Mouse (Mus musculus): ENCODE results near the gene Grid1.

Gene Grid1

GRCm38 (mm10) chr14:35374374-35374773 lies 554.5 kb downstream of the Grid1 start:
- DNase-seq (ENCODE audit: extremely low spot score, low spot score), result no peak

GRCm38 (mm10) chr14:35393591-35393990 lies 573.7 kb downstream of the Grid1 start:
- no peak for DNase-seq (ENCODE audit: extremely low spot score, low spot score)

GRCm38 (mm10) chr14:35404249-35404908 lies 584.5 kb downstream of the Grid1 start:
- no peak for DNase-seq (ENCODE audit: extremely low spot score, low spot score)

GRCm38 (mm10) chr14:35430259-35430658 lies 610.4 kb downstream of the Grid1 start:
- DNase-seq (ENCODE audit: extremely low spot score, low spot score), result no peak

GRCm38 (mm10) chr14:35453702-35454101 lies 633.8 kb downstream of the Grid1 start:
- no peak for DNase-seq (ENCODE audit: extremely low spot score, low spot score)

GRCm38 (mm10) chr14:35468254-35468653 lies 648.3 kb downstream of the Grid1 start:
- no peak for DNase-seq (ENCODE audit: extremely low spot score, low spot score)

GRCm38 (mm10) chr14:35486017-35486416 lies 666.1 kb downstream of the Grid1 start:
- DNase-seq (ENCODE audit: extremely low spot score, low spot score), result no peak

- DNase-seq (ENCODE audit: extremely low spot score, low spot score), result no peak
Measured at GRCm38 (mm10) chr14:35502324-35502723, 682.4 kb downstream of the Grid1 start.

- no peak for DNase-seq (ENCODE audit: extremely low spot score, low spot score)
Measured at GRCm38 (mm10) chr14:35519402-35519801, 699.5 kb downstream of the Grid1 start.

- DNase-seq (ENCODE audit: extremely low spot score, low spot score), result no peak
Measured at GRCm38 (mm10) chr14:35538835-35539234, 718.9 kb downstream of the Grid1 start.

GRCm38 (mm10) chr14:35541254-35541991 lies 721.5 kb downstream of the Grid1 start:
- DNase-seq (ENCODE audit: extremely low spot score, low spot score), result no peak

GRCm38 (mm10) chr14:35541992-35542380 lies 722.1 kb downstream of the Grid1 start:
- no peak for DNase-seq (ENCODE audit: extremely low spot score, low spot score)

- DNase-seq (ENCODE audit: extremely low spot score, low spot score), result no peak
Measured at GRCm38 (mm10) chr14:35554288-35554687, 734.4 kb downstream of the Grid1 start.

- no peak for DNase-seq (ENCODE audit: extremely low spot score, low spot score)
Measured at GRCm38 (mm10) chr14:35561244-35561893, 741.5 kb downstream of the Grid1 start.

GRCm38 (mm10) chr14:35572991-35573502 lies 753.1 kb downstream of the Grid1 start:
- no peak for DNase-seq (ENCODE audit: extremely low spot score, low spot score)

GRCm38 (mm10) chr14:35574489-35574888 lies 754.6 kb downstream of the Grid1 start:
- no peak for DNase-seq (ENCODE audit: extremely low spot score, low spot score)

- no peak for DNase-seq (ENCODE audit: extremely low spot score, low spot score)
Measured at GRCm38 (mm10) chr14:35575285-35575684, 755.4 kb downstream of the Grid1 start.

GRCm38 (mm10) chr14:35625749-35626148 lies 805.8 kb downstream of the Grid1 start:
- DNase-seq (ENCODE audit: extremely low spot score, low spot score), result no peak
